Mouse (Mus musculus) cerebellum, adult 2 months (tissue): ENCODE results near the gene Aspscr1.

Source experiments
- CTCF ChIP-seq: fragments of 200-500 bp; IDR thresholded peaks from 2 replicates; pipeline ENCODE4 v1.5.1; 2011; ENCODE audit warnings: low read depth, mild to moderate bottlenecking, control low read depth, low read length, moderate library complexity, borderline replicate concordance; ENCODE audit not compliant: insufficient read depth
- POLR2A ChIP-seq: fragments of 200-500 bp; IDR thresholded peaks from 2 replicates; pipeline ENCODE4 v1.6.1; 2011; ENCODE audit warnings: low read length, control low read depth, borderline replicate concordance; ENCODE audit not compliant: insufficient read depth

- TF ChIP-seq POLR2A (no peak), CTCF (no peak)
Observed at GRCm38 (mm10) chr11:120659509-120660300, 13.1 kb upstream of the Aspscr1 start.
